Mouse (Mus musculus) lung, embryonic 15.5 days (tissue): ENCODE data around the gene Cops7a. TPM values are rescaled to one million over a fixed set of nuclear protein-coding genes. Genes with fewer than 3 reads are reported as not detected.

Source experiments
- ATAC-seq: fragments of 200-750 bp; cut with Nextera tagmentation; 2 replicates; pipeline ENCODE4 v1.8.0; 2017; ENCODE audit warnings: moderate number of reproducible peaks, borderline replicate concordance; ENCODE audit not compliant: low FRiP score, low TSS enrichment; ENCODE audit errors: extremely low read depth
- H3K27ac ChIP-seq: fragments of 300-500 bp; sonication (generic); 2 replicates; pipeline ENCODE4 v1.5.1; 2015; ENCODE audit warnings: moderate library complexity, mild to moderate bottlenecking, inconsistent platforms
- H3K27me3 ChIP-seq: fragments of 300-500 bp; sonication (generic); 2 replicates; pipeline ENCODE4 v1.6.1; 2015; ENCODE audit warnings: inconsistent platforms
- H3K36me3 ChIP-seq: fragments of 300-500 bp; sonication (generic); 2 replicates; pipeline ENCODE4 v1.6.1; 2015; ENCODE audit warnings: inconsistent platforms
- H3K4me1 ChIP-seq: fragments of 300-500 bp; sonication (generic); 2 replicates; pipeline ENCODE4 v1.6.1; 2015; ENCODE audit warnings: inconsistent platforms
- H3K4me2 ChIP-seq: fragments of 300-500 bp; sonication (generic); 2 replicates; pipeline ENCODE4 v1.6.1; 2015; ENCODE audit warnings: inconsistent platforms, mild to moderate bottlenecking, moderate library complexity
- H3K4me3 ChIP-seq: fragments of 300-500 bp; sonication (generic); 2 replicates; pipeline ENCODE4 v1.5.1; 2015; ENCODE audit warnings: mild to moderate bottlenecking, inconsistent platforms
- H3K9ac ChIP-seq: fragments of 300-500 bp; sonication (generic); 2 replicates; pipeline ENCODE4 v1.6.1; 2015; ENCODE audit warnings: inconsistent platforms
- H3K9me3 ChIP-seq: fragments of 300-500 bp; sonication (generic); 2 replicates; pipeline ENCODE4 v1.6.1; 2016; ENCODE audit warnings: inconsistent platforms
- WGBS: fragments of 180-500 bp; shearing (Covaris S2); methylation state at CpG from one replicate; pipeline ENCODE4 v1.1.7; 2015; 5-methylcytosine and 5-hydroxymethylcytosine counted together
- polyA plus RNA-seq: library from polyadenylated mRNA; unstranded; fragments of >200 nt; fragmentation: Nextera tagmentation; extraction: Ambion mirVana; gene quantifications from 2 replicates; pipeline ENCODE4 v1.2.1, GENCODE M21; 2015

Cops7a gene
- 142 and 151 TPM in 2 replicates for polyA plus RNA-seq

DNA sequence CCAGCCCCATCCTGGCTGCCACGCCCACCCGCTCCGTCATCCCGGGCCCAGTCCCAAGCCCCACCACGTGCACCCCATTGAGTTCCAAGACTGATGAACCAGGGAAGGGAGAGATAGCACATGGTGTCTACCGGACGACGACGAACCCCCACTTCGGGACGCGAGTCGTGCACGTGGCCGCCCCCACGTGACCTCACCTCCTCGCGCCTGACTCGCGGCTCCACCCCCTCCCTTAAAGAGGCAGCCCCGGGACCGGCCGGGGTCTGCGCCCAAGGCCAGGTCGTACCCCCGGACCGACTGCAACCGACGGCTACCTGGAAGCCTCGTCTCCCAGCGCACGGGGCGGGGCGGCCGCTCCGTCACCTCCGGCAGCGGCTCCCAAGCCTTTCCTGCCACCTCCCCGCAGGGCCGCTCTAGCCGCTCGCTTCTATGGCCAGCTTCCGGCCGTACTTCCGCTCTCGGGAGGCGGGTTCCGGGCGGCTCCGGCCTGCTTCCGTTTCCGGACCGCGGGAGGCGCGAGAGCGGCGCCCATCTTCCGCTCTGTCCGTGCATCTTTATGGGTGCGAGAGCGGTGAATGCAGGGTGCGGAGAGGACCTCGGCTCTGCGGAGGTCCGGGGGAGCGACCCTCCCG, at the start of gene Cops7a:
Gene Cops7a (minus strand): TSS at position 451 of the 632 bp plus-strand sequence.
- peak; percentile 95 for ATAC-seq
- WGBS = under 1% methylated on average over 67 of the region's 68 CpGs
- H3K4me3 ChIP-seq = peak within 1 kb of the TSS; percentile 63

DNA sequence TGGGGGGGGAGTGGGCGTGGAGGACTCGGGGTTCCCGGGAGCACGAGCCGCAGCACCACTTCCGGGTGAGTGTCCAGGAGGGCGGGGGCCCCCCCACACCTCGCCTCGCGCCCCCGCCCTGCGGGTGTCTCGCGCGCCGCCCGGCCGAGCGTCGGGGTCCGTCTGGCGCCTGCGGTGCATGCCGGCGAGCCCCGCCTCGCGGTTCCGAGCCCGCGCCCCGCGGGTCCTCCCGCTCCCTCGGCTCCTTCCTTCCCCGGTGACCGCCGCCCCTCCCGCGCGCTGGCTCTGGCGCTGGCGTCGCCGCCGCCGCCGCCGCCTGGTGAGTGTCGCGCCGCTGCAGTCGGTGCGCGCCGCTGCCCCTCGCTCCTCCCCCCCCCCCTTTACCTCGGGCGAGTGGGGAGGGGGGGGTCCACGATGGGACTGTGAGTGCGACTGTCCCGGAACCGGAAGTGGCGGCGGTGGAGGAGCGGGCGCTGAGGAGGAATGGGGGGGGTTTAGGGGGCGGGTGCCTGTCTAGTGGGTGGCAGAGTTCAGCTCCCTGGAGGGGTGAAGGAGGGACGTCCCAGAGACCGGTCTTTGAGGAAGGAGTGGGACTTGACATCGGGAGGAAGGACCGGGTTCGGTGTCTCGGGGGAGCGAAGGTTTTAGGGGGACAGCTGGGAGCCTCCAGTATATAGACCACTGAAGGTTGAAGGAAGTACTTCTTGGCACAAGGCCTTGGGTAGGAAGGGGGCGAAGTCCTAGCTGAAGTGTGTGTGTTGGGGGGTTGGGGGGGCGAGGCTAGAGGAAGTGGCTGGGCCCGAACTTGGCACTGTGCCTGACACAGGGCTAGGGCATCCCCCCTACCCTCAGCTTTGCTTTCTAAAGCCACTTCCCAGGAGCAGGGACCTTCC, 44.1 kb upstream of the Cops7a start:
- 0 out of 2 replicates have a peak, but pooled peaks cover 4% of the 10 kb centered on the region for H3K27me3 ChIP-seq
- peak overlapping the region; percentile 88 for H3K4me3 ChIP-seq
- peaks cover 30% of the 10 kb centered on the region for H3K4me1 ChIP-seq
- H3K9ac ChIP-seq = peak overlapping the region; percentile 95
- WGBS = 0% methylated on average over 28 of the region's 78 CpGs
- peak overlapping the region; percentile 100 for H3K27ac ChIP-seq
- no peaks in the 10 kb centered on the region for H3K9me3 ChIP-seq
- H3K4me2 ChIP-seq = peak overlapping the region; percentile 72
- peak; percentile 89 for ATAC-seq
- peaks cover 21% of the 10 kb centered on the region for H3K36me3 ChIP-seq

More for the DNA sequence above, at the start of gene Cops7a:
- peaks cover 17% of the 10 kb centered on the region for H3K4me1 ChIP-seq
- no peaks in the 10 kb centered on the region for H3K9me3 ChIP-seq
- H3K4me2 ChIP-seq = peak within 1 kb of the TSS; percentile 96
- H3K36me3 ChIP-seq = peaks cover 33% of the 10 kb centered on the region
- no peaks in the 10 kb centered on the region for H3K27me3 ChIP-seq
- peak within 1 kb of the TSS; percentile 80 for H3K9ac ChIP-seq
- H3K27ac ChIP-seq = peak within 1 kb of the TSS; percentile 90

DNA sequence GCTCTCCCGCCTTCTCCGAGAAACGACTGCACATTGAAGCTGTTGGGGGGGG, 43.6 kb upstream of the Cops7a start, which contains the start of gene Zfp384:
Gene Zfp384 (plus strand): TSS at position 17 of the 52 bp plus-strand sequence.
- Histone ChIP-seq H3K36me3 (peaks cover 17% of the 10 kb centered on the region), H3K9me3 (no peaks in the 10 kb centered on the region), H3K27ac (peak within 1 kb of the TSS; percentile 100), H3K4me3 (peak within 1 kb of the TSS; percentile 88), H3K4me2 (peak within 1 kb of the TSS; percentile 80), H3K27me3 (0 out of 2 replicates have a peak, but pooled peaks cover 8% of the 10 kb centered on the region), H3K4me1 (peaks cover 30% of the 10 kb centered on the region), H3K9ac (peak within 1 kb of the TSS; percentile 95)
- WGBS = 0% methylated on average over 2 of the region's 3 CpGs
- ATAC-seq = no peak

- peaks cover 17% of the 10 kb centered on the region for H3K36me3 ChIP-seq
- peak overlapping the region; percentile 88 for H3K4me3 ChIP-seq
- peaks cover 11% of the 10 kb centered on the region; the same call in 1 of the 2 replicates for H3K27me3 ChIP-seq
- peak; percentile 98 for ATAC-seq
- peak overlapping the region; percentile 95 for H3K9ac ChIP-seq
- peak overlapping the region; percentile 100 for H3K27ac ChIP-seq
- H3K4me1 ChIP-seq = peaks cover 30% of the 10 kb centered on the region
- H3K9me3 ChIP-seq = no peaks in the 10 kb centered on the region
- peak overlapping the region; percentile 80 for H3K4me2 ChIP-seq
- WGBS = 1% methylated on average over 32 of the region's 34 CpGs
Measured at GRCm38 (mm10) chr6:125008586-125009128, 43.3 kb upstream of the Cops7a start.

DNA sequence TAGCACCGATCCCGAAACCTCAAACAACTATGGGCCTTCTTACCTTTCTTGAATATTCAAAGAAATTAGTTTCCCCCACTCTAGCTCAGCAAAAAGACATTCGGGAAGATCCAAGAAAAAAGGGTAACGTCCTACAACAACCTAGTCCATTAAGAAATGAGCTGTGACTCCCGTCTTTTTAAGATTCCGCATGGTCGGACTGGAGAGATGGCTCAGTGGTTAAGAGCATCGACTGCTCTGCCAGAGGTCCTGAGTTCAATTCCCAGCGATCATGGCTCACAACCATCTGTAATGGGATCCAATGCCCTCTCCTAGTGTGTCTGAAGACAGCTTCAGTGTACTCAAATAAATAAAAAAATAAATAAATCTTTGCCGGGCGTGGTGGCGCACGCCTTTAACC, 42.7 kb upstream of the Cops7a start:
- no peaks in the 10 kb centered on the region for H3K9me3 ChIP-seq
- H3K27ac ChIP-seq = peak overlapping the region; percentile 79
- H3K9ac ChIP-seq = peak overlapping the region; percentile 55
- H3K4me3 ChIP-seq = peak overlapping the region; percentile 88
- H3K36me3 ChIP-seq = peaks cover 17% of the 10 kb centered on the region
- peaks cover 16% of the 10 kb centered on the region for H3K27me3 ChIP-seq
- WGBS = 33% methylated on average over 13 of the region's 13 CpGs
- no peak for ATAC-seq
- H3K4me2 ChIP-seq = peak overlapping the region; percentile 80
- peaks cover 30% of the 10 kb centered on the region for H3K4me1 ChIP-seq

- H3K4me2 ChIP-seq = no peak overlapping the region
- H3K9me3 ChIP-seq = no peaks in the 10 kb centered on the region
- H3K4me3 ChIP-seq = no peak overlapping the region
- H3K27me3 ChIP-seq = peaks cover 45% of the 10 kb centered on the region
- H3K27ac ChIP-seq = no peak overlapping the region
- H3K4me1 ChIP-seq = peaks cover 11% of the 10 kb centered on the region
- WGBS = 41% methylated on average over 3 of the region's 3 CpGs
- H3K9ac ChIP-seq = no peak overlapping the region
- no peaks in the 10 kb centered on the region for H3K36me3 ChIP-seq
- no peak for ATAC-seq
Measured at GRCm38 (mm10) chr6:125005086-125005485, 39.7 kb upstream of the Cops7a start.

DNA sequence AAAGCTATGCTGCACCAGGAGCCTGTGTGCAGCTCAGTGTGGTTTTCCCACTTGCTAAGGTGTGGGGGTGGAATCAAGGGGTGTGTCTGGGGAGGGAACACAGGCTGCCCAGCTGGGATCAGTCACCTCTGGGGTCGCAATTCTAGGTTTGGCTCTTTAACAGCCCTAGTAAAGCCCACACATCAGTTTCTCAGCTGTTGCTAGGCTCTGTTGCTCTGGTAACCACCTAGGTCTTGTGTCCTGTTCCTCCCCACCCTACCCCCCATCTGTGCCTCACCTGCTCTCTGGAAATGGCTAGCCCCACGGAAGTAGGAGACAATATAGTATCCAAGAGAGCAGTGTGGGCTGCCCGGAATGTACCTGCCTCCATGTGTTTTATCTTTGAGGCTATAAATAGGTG, 38.4 kb upstream of the Cops7a start:
- no peak overlapping the region for H3K27ac ChIP-seq
- H3K4me2 ChIP-seq = no peak overlapping the region
- H3K27me3 ChIP-seq = peaks cover 59% of the 10 kb centered on the region
- H3K4me3 ChIP-seq = no peak overlapping the region
- H3K4me1 ChIP-seq = peaks cover 9% of the 10 kb centered on the region
- H3K9me3 ChIP-seq = no peaks in the 10 kb centered on the region
- no peak overlapping the region for H3K9ac ChIP-seq
- no peak for ATAC-seq
- H3K36me3 ChIP-seq = no peaks in the 10 kb centered on the region
- WGBS = 26% methylated on average over 3 of the region's 3 CpGs

DNA sequence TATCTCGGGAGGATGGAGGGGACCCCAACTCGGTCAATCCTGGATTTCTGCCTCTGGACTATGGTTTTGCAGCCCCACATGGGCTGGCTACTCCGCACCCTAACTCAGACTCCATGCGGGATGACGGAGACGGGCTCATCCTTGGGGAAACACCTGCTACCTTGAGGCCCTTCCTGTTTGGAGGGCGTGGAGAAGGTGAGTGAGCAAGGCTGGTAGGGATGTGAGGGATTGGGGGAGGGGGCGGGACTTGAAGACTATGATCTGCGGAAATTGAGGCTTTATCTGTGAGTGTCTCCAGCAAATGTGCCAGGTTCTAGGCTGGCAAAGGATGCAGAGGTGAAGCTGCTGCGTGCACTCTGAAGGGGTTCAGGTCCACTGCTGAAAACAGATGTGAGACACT, 34.2 kb upstream of the Cops7a start:
- Histone ChIP-seq H3K36me3 (no peaks in the 10 kb centered on the region), H3K27me3 (peaks cover 97% of the 10 kb centered on the region), H3K9me3 (no peaks in the 10 kb centered on the region), H3K4me2 (no peak overlapping the region), H3K4me3 (no peak overlapping the region), H3K9ac (no peak overlapping the region), H3K27ac (no peak overlapping the region), H3K4me1 (peaks cover 17% of the 10 kb centered on the region)
- 18% methylated on average over 10 of the region's 10 CpGs for WGBS
- ATAC-seq = no peak

DNA sequence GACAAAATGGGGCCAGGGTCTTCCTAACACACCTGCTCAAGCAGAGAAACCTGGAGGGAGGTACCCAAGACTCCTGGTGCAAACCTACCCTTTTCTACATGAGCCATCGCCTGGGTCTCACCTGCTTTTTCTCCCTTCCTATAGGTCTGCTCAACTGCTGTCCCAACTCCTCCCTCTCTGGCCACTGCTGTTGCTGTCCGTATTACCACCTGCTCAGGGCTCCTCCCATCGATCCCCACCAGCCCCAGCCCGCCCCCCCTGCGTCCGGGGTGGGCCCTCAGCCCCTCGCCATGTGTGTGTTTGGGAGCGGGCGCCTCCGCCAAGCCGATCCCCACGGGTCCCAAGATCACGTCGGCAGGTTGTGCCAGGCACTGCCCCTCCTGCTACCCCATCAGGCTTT, 33.8 kb upstream of the Cops7a start:
- Histone ChIP-seq H3K4me3 (no peak overlapping the region), H3K9me3 (no peaks in the 10 kb centered on the region), H3K9ac (no peak overlapping the region), H3K27ac (no peak overlapping the region), H3K4me2 (no peak overlapping the region), H3K27me3 (peaks cover 97% of the 10 kb centered on the region), H3K36me3 (no peaks in the 10 kb centered on the region), H3K4me1 (peaks cover 17% of the 10 kb centered on the region)
- ATAC-seq = no peak
- WGBS = 30% methylated on average over 14 of the region's 14 CpGs

DNA sequence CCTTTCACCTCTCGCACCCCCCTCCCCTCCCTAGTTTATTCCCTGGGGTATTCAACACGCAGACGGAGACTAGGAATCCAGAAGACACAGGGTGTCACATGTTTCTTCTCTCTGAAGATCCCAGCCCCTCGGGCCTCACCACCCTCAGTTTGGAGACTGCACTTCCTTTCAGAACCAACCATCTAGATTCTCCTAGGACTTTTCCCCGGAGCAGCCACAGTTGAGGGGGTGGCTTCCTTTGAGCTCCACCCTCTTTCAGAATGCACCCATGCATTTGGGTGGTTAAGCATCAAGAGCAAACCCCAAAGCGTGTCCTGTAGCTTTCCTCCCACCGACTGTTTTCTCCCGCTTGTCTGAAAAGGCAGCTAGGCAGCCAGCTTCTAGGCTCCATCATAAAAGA, 32.7 kb upstream of the Cops7a start:
- 6% methylated on average over 8 of the region's 8 CpGs for WGBS
- H3K36me3 ChIP-seq = no peaks in the 10 kb centered on the region
- peaks cover 99% of the 10 kb centered on the region for H3K27me3 ChIP-seq
- H3K4me2 ChIP-seq = no peak overlapping the region
- no peak overlapping the region for H3K27ac ChIP-seq
- no peak for ATAC-seq
- H3K4me3 ChIP-seq = no peak overlapping the region
- no peaks in the 10 kb centered on the region for H3K9me3 ChIP-seq
- H3K9ac ChIP-seq = no peak overlapping the region
- H3K4me1 ChIP-seq = peaks cover 17% of the 10 kb centered on the region

- no peak within 1 kb of the TSS for H3K27ac ChIP-seq
- no peaks in the 10 kb centered on the region for H3K9me3 ChIP-seq
- H3K4me3 ChIP-seq = peak within 1 kb of the TSS; percentile 42
- peak within 1 kb of the TSS; percentile 87 for H3K4me2 ChIP-seq
- no peaks in the 10 kb centered on the region for H3K36me3 ChIP-seq
- peak within 1 kb of the TSS; percentile 24 for H3K9ac ChIP-seq
- H3K27me3 ChIP-seq = peaks cover 99% of the 10 kb centered on the region
- peak; percentile 75 for ATAC-seq
- WGBS = under 1% methylated on average over 52 of the region's 78 CpGs
- peaks cover 17% of the 10 kb centered on the region for H3K4me1 ChIP-seq
Measured at GRCm38 (mm10) chr6:124996551-124997501, 31.5 kb upstream of the Cops7a start, which contains the start of gene Pianp. Gene Pianp, plus strand, starts transcription at chr6:124996694.
